Mouse (Mus musculus) CD4-positive helper T cell, adult 2 months (primary cell): ENCODE results near the gene Gm11541.

Source experiments
- DNase-seq: peaks from one replicate; pipeline ENCODE4 v3.0.0-alpha.2; 2012; ENCODE audit warnings: low read depth, missing footprints, low spot score

Gene Gm11541

DNA sequence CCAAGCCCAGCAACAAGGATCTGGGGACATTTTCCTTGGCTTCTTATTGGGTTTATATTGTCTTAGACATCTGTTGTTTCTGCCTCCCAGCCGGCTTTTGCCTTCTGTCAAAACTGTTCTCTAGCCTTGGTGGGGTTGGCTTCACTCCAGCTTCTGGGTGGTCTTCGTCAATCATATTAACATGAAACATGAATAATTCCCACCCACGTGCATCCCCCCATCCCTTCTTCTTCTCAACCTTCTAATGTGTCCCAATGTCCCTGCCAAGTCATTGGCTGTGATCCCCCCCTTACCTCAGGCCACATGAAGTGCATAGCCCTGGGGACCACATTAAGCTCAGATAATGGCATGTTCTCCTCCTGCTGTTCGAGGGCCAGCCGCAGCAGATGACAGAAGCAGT lies at the start of gene Gm11541:
TSS of gene Gm11541 (minus strand) at position 28 of the 400 bp plus-strand sequence.
- DNase-seq = no peak

DNA sequence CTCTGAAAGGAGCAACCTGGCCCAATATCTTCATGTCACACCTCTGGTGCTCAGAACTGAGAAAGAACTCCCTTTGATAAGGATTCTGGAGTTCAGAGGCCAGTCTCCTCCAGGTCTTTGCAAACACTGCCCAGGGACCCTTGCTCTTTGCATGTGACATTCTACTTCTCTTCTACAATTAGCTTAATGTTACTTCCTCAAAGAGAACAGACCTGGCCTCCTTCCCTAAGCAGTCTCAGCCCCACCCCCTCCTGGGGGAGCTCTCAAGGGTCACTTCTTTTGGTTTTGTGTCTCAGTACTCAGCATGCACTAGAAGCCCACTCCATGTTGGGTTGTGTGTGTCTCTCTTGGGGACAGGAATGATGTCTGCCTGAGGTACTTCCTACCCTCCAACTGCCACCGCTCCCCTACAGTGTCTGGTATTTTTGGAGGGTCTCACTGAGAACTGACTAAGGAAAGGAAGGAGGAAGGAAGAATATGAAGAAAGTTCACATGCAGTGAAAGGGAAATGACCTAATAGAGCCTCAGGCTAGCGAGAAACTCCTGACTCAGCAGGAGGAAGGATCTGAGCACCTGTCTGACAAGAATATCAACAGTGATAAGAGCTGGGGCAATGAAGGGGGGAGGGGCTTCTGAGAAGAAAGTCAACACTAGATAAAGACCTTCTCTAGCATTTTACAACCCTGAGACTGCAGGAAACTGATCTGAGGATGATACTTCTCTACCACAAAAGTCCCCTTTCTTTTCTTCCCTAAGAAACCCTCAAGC lies 48.8 kb upstream of the Gm11541 start:
- DNase-seq = peak; percentile 13

DNA sequence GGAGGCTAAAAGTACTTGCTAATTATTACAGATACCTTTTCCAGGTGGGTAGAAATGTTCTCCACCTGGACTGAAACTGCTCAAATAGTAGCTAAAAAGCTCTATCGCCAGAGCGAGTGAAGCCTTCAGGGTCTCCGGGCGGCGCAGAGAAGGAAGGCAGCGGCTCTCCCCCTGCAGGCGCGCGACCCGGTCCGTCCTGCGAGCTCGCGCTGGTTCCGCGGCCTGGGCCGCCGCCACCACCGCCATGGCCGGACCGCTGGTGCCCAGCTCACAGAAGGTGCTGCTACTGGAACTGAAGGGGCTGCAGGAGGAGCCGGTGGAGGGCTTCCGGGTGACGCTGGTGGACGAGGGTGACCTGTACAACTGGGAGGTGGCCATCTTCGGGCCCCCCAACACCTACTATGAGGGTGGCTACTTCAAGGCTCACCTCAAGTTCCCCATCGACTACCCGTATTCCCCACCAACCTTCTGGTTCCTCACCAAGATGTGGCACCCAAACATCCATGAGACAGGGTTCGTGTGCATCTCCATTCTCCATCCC lies 37.5 kb upstream of the Gm11541 start, which contains the start of gene Cdc34b:
TSS of gene Cdc34b (plus strand) at position 51 of the 541 bp plus-strand sequence.
- DNase-seq = no peak

DNA sequence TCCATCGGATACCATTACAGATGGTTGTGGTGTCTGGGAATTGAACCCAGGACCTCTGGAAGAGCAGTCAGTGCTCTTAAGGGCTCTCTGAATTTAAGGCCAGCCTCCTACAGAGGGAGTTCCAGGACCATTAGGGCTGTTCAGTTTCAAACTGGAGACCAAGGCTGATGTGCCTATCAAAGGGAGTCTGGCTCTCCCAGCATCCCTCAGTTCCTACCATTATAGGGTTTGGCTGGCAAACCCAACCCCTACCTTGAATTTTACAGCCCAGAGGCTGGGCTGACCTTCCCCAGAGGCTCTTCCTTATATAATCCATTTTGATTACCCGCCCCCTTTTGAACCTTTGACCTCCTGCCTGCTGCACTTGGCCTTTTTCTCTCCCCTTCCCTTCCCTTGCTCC lies 31.4 kb upstream of the Gm11541 start:
- DNase-seq = no peak

DNA sequence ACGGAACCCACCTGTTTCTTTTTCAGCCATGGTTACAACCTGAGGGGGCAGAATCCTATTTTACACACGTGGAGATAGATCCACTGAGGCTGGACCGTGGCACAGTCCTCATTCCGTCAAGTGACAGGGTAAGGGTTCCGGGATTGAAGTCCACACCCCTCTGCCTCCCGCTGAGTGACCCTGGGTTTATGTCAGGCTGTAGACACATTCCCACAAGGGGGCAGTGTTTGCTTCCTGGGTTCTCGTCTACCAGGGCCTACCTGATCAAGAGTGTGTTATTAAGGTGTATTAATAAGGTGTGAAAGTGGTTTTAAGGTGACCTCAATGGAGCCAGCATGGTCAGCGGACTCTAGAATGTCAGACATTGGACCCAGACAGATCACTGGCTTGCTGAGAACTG lies 28.5 kb upstream of the Gm11541 start:
- peak; percentile 41 for DNase-seq

DNA sequence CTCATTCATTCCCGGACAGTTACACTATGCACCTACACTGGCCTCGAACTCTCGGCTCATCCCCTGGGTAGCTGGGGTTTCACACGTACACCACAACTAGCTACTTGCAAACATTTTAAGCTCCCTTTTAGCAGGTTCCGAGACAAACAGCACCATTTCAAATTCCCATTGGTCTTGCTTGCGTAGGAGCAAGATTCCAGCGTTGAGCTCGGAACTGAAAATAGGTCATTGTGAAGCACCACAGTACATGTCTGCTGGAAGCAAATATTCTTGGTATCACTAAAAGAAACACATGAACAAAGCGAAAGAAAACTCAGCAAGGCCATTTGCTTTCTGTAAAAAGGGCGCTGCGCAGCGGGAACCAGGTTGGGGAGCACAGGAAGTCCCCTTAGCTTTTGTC lies 26.9 kb upstream of the Gm11541 start:
- no peak for DNase-seq

DNA sequence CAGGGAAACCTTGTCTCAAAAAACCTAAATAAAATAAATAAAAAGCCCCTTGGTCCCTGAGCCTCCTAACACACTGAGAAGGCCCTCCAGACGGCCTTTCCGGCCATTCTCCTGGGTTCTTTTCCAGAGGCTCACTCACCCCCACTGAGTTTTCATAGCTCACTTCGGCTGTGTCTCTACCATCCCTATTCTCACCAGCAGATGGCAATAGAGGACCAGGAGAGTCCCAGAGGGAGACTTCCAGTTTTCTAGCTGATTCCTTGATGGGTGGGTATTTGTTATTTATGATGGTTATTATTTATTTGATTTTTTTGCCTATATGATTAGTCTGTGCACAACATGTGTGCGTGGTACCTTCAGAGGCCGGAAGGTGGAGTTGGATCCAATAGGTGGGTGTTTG lies 26.0 kb upstream of the Gm11541 start:
- DNase-seq = peak; percentile 59

DNA sequence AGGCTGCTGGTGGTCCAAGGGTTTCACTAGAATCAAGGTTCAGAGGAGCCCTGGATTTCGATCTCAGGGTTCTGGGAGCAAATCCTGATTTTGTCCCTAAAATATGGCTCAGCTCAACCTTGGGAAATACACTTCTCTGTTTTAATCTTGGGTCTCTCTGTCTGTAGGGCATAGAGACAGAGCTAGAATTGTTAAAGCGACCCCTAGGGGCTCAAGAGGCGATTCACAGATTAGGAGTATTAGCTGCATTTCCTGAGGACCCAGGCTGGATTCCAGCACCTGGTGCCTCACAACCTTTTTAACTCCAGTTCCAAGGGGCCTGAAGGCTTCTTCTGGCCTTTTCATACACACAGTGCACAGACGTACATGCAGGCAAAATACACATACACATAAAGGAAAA lies 25.3 kb upstream of the Gm11541 start:
- peak; percentile 13 for DNase-seq

DNA sequence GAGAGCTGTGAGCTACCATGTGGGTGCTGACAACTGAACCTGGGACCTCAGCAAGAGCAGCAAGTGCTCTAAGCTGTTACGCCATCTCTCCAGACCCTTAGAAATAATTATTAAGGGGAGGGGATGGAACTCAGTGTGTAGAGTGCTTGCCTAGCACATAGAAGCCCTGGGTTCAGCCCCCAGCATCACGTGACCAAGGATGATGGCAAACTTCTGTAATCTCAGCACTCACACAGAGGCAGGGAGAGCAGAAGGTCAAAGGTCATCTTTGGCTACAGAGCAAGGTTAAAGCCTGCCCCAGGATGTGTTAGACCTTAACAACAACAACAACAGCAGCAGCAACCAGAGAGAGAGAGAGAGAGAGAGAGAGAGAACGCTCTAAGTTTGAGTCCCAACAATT lies 24.2 kb upstream of the Gm11541 start:
- DNase-seq = no peak

DNA sequence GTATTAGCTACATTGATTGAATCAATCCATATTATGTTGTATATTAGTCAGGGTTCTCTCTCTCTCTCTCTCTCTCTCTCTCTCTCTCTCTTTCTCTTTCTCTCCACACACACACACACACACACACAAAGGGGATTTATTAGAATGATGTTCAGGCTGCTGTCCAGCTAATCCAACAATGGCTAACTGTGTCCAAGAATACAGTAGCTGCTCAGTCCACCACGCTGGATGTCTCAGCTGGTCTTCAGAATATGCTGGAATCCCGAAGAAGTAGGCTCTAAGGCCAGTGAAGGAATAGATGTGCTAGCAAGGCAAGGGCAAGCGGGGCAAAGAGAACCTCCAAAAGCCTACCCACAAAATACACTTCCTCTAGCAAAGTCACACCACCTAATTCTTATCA lies 23.0 kb upstream of the Gm11541 start:
- DNase-seq = no peak

DNA sequence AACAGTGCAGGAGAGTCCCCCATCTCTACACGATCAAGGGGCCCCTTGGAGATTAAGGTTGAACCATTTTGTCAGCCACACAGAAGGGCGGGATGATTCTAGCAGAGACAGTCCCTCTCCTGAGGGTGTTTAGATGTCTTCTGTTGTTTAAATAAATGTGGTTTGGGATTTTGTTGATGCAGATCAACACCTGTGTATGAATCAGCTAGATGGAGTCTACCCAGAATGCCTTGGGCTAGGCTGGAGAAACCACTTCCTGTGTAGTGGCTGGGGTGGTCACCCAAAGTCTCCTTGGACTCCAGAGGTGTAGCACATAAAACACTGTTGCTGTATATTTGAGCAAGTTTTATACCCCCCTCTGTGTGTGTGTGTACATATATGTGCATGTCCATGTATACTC lies 14.9 kb upstream of the Gm11541 start:
- DNase-seq = no peak

DNA sequence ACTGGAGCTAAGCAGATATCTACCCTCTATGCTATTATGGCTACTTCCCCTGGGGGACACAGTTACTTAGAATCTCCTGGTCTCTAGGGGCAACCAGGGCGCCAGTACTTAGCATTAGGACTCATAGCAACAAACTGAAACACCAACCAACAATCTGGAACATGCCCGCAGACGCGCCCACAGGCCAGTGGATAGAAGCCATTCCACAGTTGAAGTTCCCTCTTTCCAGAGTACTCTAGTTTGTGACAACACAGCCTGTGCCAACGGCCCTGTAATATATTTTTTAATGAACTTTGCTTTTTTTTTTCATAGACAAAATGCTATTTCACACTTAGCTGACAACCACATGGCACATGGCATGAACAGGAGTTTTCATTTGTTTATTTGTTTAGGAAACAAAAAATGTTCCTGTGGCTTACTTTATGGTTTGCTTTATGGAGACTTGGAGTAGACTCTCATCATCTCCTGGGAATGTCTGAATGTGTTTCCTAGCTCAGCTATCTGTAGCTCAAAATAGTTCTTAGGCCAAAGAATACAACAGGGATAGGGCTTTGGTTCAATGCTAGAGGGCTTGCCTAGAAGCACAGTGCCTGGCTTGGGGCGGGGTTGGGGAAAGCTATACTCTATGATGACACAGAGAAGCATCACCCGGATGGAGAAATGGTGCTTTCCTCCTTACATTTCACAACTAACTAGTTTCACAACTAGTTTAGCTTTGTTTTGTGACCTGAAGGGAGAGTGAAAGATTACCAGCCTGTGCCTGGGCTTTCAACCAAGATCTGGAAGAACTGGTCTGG lies 14.0 kb upstream of the Gm11541 start:
- no peak for DNase-seq

DNA sequence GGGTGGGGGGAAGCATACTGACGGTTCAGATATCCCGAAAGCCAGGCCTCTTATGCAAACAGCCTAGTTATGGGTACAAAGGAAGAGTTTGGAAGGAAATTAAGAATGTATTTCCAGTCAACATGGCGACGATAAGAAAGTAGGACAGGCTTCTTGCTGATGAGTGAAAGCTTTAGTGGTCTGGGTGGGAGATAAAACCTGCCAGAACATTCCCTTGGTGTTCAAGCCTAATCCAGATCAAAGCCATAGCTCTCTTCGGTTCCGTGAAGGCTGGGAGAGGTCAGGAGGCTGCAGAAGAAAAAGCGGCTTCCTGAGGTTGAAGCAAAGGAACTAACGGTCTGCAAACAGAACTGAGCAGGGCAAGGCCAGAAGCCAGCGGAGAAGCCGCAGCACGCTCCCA lies 12.9 kb upstream of the Gm11541 start:
- no peak for DNase-seq

DNA sequence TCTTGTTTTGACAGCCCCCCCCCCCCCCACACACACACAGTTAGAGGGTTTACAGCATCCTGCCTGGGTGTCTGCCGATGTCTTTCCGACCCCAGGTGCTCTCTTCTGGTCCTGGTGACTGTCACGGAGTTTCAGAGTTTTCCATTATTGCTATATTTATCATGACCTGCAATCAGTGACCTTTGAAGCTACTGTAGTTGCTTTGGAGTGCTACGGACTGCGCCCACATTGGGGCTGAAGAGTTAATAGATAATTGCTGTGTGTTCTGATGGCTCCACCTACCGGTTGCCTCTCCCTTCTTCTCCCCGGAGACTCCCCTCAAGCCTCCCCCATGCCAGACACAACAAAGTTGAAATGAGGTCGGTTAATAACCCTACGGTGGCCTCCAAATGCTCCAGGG lies 12.5 kb upstream of the Gm11541 start:
- DNase-seq = peak; percentile 71

DNA sequence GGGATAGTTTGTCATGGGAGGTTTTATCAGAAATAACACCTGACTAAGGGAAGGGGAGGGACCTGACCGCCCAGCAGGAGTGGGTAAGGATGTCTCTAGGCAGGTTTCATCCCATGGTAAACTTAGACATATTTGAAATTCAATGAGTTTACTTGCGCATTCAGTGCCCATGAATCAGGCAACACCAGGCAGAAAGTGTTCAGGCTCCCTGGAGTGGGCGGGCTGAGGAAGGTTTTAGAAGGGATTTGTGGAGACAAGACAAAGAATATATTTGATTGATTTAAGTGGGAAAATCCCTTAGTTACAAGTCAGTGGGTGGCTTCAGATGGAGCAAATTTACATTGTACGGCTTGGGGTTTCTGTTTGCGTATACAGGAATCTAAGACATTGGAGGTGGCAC lies 11.3 kb upstream of the Gm11541 start:
- no peak for DNase-seq

DNA sequence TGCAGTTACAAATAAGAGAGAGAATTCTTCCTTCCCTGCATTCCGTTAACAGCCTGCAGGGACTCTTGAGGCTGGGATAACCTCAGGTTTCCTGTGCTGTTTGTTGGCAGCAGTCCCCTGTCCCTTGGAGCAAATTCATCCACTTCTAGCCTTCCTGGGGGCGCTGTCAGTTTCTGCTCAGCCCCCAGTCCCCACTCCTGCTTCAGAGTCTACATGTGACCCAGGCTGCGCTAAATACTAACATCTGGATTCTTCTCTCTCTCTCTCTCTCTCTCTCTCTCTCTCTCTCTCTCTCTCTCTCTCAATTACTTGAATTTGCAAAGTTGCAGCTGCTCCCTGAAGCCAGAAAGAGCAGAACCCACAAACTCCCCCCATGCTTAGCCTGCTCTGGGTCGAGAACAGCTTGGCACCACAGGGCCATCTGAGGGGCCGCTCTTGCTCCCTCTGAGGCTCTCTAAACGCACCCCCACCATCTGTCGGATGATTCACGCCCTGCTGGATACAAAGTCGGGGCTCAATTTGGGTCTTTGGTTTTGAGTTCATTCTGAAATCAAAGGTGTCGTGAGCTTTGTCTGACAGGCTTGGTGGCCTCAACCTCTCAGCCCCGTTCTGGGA lies 9.1 kb upstream of the Gm11541 start:
- DNase-seq = no peak

DNA sequence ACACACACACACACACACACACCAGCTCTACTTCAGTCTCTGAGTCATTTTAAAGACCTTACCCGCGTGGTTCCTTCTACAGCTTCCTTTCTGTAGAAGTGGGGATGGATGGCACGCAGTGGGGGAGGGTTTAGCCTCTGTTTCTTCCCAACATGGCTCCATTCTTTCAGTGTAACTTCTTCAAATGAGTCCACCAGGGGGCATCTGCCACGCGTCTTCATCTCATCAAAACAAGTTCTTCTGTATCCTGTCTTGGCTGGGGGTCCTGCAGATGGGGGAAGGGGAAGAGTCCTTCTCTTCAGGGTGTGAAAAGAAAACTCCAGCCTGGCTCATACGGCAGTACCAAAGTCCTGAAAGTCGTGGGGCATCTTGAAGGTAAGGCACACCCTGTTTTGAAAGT lies 279 bp downstream of the Gm11541 start:
- DNase-seq = peak; percentile 57

DNA sequence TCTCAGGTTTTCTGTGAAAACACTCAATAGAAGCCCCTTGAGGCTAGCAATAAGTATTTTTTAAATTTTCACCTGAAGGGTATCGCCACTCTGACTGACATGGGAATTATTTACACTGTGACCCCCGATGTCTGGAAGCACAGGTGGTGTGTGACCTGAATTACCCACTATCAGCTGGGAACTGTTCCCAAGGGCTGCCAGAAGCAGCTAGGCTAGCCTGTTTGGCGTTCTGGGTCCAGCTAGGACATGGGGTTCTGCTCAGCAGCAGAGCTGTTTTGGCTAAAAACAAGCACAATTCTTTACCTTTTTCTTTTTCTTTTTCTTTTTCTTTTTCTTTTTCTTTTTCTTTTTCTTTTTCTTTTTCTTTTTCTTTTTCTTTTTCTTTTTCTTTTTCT lies 2.1 kb downstream of the Gm11541 start:
- DNase-seq = no peak

DNA sequence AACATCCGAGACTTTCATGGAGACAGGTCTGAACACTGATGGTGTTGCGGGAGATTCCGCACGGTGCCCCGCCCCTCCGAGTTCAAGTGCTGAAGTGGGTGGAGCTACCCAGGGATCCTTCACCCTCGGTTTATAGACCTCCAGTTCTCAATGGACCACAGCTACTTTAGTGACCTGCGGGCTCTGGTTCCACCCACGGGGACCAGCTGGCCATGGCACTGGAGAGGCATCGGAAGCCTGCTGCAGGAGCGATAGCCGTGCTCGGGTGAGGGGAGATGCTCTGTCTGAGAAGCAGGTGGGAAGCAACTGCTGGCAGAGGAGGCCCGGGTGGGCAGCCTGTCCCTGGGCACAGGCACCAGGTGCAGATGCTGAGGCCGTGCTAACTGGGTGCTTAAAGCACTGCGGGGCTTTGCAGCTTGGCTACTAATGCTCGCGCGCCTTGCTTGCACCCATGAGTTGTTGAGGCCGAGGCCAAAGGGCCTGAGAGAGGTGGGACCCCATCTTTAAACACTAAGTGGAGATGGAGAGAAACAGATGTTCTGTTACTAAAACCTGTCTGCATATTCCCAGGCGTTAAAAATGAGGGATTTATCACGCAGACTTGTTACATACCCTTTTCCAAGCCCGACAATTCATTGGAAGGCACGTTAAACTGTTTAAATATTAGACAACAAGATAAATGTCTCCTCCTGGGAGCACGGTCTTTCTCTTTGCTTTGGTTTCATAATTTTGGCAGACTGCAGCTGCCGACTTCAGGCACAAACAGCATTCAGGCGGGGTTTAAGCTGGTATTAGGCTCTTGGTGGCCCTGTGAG lies 2.7 kb downstream of the Gm11541 start:
- no peak for DNase-seq

DNA sequence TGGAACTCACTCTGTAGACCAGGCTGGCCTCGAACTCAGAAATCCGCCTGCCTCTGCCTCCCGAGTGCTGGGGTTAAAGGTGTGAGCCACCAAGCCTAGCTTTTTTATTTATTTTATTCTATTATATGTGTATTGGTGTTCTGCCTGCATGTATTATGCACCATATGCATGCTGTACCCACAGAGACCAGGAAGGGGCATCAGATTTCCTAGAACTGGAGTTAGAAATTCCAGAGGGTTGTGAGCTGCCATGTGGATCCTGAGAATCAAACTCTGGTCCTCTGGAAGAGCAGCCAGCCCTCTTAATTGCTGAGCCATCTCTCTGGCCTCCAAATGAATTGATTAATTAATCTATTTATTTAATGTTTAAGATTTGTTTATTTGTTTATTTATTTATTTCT lies 4.9 kb downstream of the Gm11541 start:
- DNase-seq = no peak

DNA sequence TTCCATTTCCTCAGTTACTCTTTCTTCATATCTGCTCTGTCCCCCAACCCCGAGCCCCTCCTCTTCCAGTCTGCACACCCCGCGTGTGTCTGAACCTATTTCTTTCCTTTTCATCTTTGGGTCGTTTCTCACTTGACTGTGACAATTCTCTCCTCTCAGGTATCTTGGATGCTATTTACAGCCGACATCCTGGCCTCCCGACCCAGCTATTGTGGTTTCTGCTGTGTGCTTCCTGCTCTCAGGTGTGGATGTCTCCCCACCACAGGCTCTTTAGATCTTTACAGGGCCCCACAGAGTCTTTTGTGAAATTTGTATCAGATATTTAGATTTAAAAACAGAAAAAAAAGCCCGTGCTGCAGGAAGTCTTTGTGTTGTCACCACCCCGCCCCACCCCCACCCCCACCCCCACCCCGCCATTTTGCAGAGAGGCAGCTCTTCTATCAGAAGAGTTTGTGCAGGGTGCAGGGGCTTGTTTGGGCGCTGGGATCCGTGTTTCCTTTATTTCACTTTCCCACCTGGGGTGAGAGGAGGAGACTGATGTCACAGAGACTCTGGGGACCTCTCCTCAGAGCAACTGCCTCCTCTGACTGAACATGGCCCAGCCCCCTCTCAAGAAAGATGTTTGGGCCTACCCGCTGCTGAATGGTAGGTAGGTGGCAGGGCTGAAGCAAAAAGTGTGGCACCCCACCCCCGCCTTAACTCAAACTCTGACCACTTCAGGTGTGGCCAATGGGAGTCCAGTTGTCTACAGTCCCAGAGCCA lies 6.4 kb downstream of the Gm11541 start:
- peak; percentile 92 for DNase-seq
